Mouse (Mus musculus): ENCODE measurements at regions not wholly inside any gene's neighbourhood (a gene's known extent, or its start where the extent isn't known, plus 50 kb on each side); places are given as distances from the start of the nearest gene placed in this dataset.

- in situ Hi-C loops (cut with MboI; ENCODE audit: low pct_ligation_motif_present, low pct_unique_long_range_greater_than_20kb, low sequenced_read_pairs): no loop called here
- Histone ChIP-seq H3K9me3 (replicated peaks; ENCODE audit: low read length) (no peaks in the 10 kb centered on the region), H3K4me3 (replicated peaks in 1 of 3; ENCODE audit: low read depth in 2 of 3, low read length in 2 of 3, poor library complexity in 1 of 3) (no peak overlapping the region), H3K36me3 (replicated peaks in 1 of 2; ENCODE audit: control insufficient read depth in 1 of 2, insufficient read depth in 1 of 2, low read length in 1 of 2) (no peaks in the 10 kb centered on the region), H3K4me2 (ENCODE audit: insufficient read depth, low read depth, poor library complexity, severe bottlenecking) (no peak overlapping the region), H3K9ac (ENCODE audit: insufficient read depth, low read depth) (no peak overlapping the region), H3K27ac (ENCODE audit: insufficient read depth, low read depth) (no peak overlapping the region), H3K27me3 (replicated peaks) (no peaks in the 10 kb centered on the region), H3K4me1 (ENCODE audit: control insufficient read depth in 1 of 2, insufficient read depth in 2 of 2) (no peaks in the 10 kb centered on the region), H3K79me2 (replicated peaks; ENCODE audit: control insufficient read depth, extremely low read depth, insufficient read depth, poor library complexity, severe bottlenecking) (no peaks in the 10 kb centered on the region)
- dilution Hi-C loops (cut with MboI; ENCODE audit: extremely low pct_ligation_motif_present, extremely low pct_unique_long_range_greater_than_20kb, low sequenced_read_pairs): no loop called here
- DNase-seq (ENCODE audit: extremely low read depth): no peak
- TF ChIP-seq CTCF (conservative IDR thresholded peaks at IDR 0.05 in 1 of 2, IDR thresholded peaks at IDR 0.05 in 1 of 2; ENCODE audit: low read depth in 2 of 2, low read length in 2 of 2) (no peak), TCF12 (IDR thresholded peaks at IDR 0.05; ENCODE audit: low read depth, low read length) (no peak), JUND (conservative IDR thresholded peaks at IDR 0.05; ENCODE audit: low read depth, low read length) (no peak), USF2 (conservative IDR thresholded peaks at IDR 0.05; ENCODE audit: low read depth, low read length) (no peak), JUN (IDR thresholded peaks at IDR 0.05; ENCODE audit: insufficient read depth, low read depth, low read length) (no peak)
Observed at GRCm38 (mm10) chr1:69466534-69467275, 220.3 kb downstream of the Ikzf2 start.

GRCm38 (mm10) chr1:69461191-69461590 lies 225.9 kb downstream of the Ikzf2 start:
- DNase-seq (ENCODE audit: extremely low read depth): no peak
- Histone ChIP-seq H3K4me3 (replicated peaks in 1 of 3; ENCODE audit: low read depth in 2 of 3, low read length in 2 of 3, poor library complexity in 1 of 3) (no peak overlapping the region), H3K27me3 (replicated peaks) (no peaks in the 10 kb centered on the region), H3K9me3 (replicated peaks; ENCODE audit: low read length) (no peaks in the 10 kb centered on the region), H3K27ac (ENCODE audit: insufficient read depth, low read depth) (no peak overlapping the region), H3K9ac (ENCODE audit: insufficient read depth, low read depth) (no peak overlapping the region), H3K4me1 (ENCODE audit: control insufficient read depth in 1 of 2, insufficient read depth in 2 of 2) (no peaks in the 10 kb centered on the region), H3K4me2 (ENCODE audit: insufficient read depth, low read depth, poor library complexity, severe bottlenecking) (no peak overlapping the region), H3K79me2 (replicated peaks; ENCODE audit: control insufficient read depth, extremely low read depth, insufficient read depth, poor library complexity, severe bottlenecking) (no peaks in the 10 kb centered on the region), H3K36me3 (replicated peaks in 1 of 2; ENCODE audit: control insufficient read depth in 1 of 2, insufficient read depth in 1 of 2, low read length in 1 of 2) (no peaks in the 10 kb centered on the region)
- dilution Hi-C loops (cut with MboI; ENCODE audit: extremely low pct_ligation_motif_present, extremely low pct_unique_long_range_greater_than_20kb, low sequenced_read_pairs): no loop called here
- in situ Hi-C loops (cut with MboI; ENCODE audit: low pct_ligation_motif_present, low pct_unique_long_range_greater_than_20kb, low sequenced_read_pairs): no loop called here
- TF ChIP-seq SIN3A (IDR thresholded peaks at IDR 0.05; ENCODE audit: low read length): no peak
- no peak for TF ChIP-seq SMC3 (IDR thresholded peaks at IDR 0.05; ENCODE audit: low read depth, low read length)
- TF ChIP-seq ZC3H11A (IDR thresholded peaks at IDR 0.05; ENCODE audit: low read depth, low read length): no peak
- no peak for TF ChIP-seq E2F4 (IDR thresholded peaks at IDR 0.05; ENCODE audit: insufficient replicate concordance, low read depth, low read length)
- TF ChIP-seq MAFK (IDR thresholded peaks at IDR 0.05; ENCODE audit: insufficient replicate concordance, low read length): no peak
- TF ChIP-seq ZMIZ1 (IDR thresholded peaks at IDR 0.05; ENCODE audit: low read depth, low read length): no peak
- TF ChIP-seq RAD21 (IDR thresholded peaks at IDR 0.05; ENCODE audit: low read depth, low read length): no peak
- no peak for TF ChIP-seq NELFE (IDR thresholded peaks at IDR 0.05; ENCODE audit: low read depth, low read length)
- TF ChIP-seq USF2 (conservative IDR thresholded peaks at IDR 0.05; ENCODE audit: low read depth, low read length): no peak
- TF ChIP-seq CTCF (conservative IDR thresholded peaks at IDR 0.05 in 1 of 2, IDR thresholded peaks at IDR 0.05 in 1 of 2; ENCODE audit: low read depth in 2 of 2, low read length in 2 of 2): no peak
- no peak for TF ChIP-seq KAT2A (IDR thresholded peaks at IDR 0.05; ENCODE audit: insufficient replicate concordance, low read length)
- no peak for TF ChIP-seq ZKSCAN1 (IDR thresholded peaks at IDR 0.05; ENCODE audit: borderline replicate concordance, low read depth, low read length)
- no peak for TF ChIP-seq MAZ (IDR thresholded peaks at IDR 0.05; ENCODE audit: low read depth, low read length)
